Mouse (Mus musculus): Measurements from ENCODE around the gene Rhoj.

DNA sequence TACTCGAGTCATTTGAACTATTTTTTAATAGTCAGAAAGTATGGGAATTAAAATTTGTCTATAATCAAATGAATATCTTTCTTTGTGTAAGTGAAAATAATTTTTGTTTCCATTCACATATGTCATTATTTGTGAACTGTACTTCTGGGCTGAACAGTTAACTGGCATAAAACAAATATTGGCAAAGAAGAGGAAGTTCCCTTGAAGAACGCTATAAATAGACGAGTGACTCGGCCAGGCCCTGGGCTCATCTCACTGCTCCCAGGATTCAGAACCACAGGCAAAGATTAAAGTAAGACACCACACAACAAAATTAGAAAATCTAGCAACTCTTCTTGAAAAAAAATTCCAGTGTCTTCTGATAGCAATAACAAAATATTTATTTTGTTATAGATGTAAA, 36.4 kb upstream of the Rhoj start:
- TF ChIP-seq CTCF (IDR thresholded peaks at IDR 0.05; ENCODE audit: borderline replicate concordance, control insufficient read depth, extremely low read depth, insufficient read depth, low read length, poor library complexity) (no peak), POLR2A (IDR thresholded peaks at IDR 0.05; ENCODE audit: control insufficient read depth, extremely low read depth, insufficient read depth, low read length, poor library complexity) (no peak)

All from thymus, adult 2 months (tissue).